13 mouse cellular contexts compared by ENCODE assay signal in genomic region chr14:121634736-121635430, GRCm38 (mm10).
DNase-seq lines count a peak whose midpoint lies in the region; ATAC-seq lines count a peak whose summit lies in the region.
"Had no signal": no experiment of that assay in that cellular context is flagged by ENCODE, and none has a peak within 500 bp of the region (broad histone marks: within the 10 kb centered on the region; RNA-seq: fewer than 3 reads in every experiment).

No protein-coding gene starts in this region.

- H3K36me3 ChIP-seq in limb, embryonic 10.5 days = peaks cover 7% of the 10 kb centered on the region; the same call in 1 of the 2 replicates

- no peaks in the 10 kb centered on the region for H3K4me1 ChIP-seq in limb, embryonic 10.5 days
- H3K4me1 ChIP-seq: embryonic facial prominence, embryonic 12.5 days; forebrain, embryonic 13.5 days had no signal

- no peaks in the 10 kb centered on the region for H3K27me3 ChIP-seq in limb, embryonic 10.5 days (ENCODE audit: low read depth, poor library complexity, severe bottlenecking)
- H3K27me3 ChIP-seq: embryonic facial prominence, embryonic 12.5 days; forebrain, embryonic 13.5 days had no signal

- H3K9me3 ChIP-seq in limb, embryonic 10.5 days (replicated peaks) = no peaks in the 10 kb centered on the region
- H3K9me3 ChIP-seq: embryonic facial prominence, embryonic 12.5 days; forebrain, embryonic 13.5 days; G1E had no signal

- H3K27ac ChIP-seq in limb, embryonic 10.5 days = no peak overlapping the region
- H3K27ac ChIP-seq: embryonic facial prominence, embryonic 12.5 days; forebrain, embryonic 13.5 days; liver, embryonic 14.5 days had no signal

- DNase-seq in heart, adult 11 months = peak; percentile 91
- no peak for DNase-seq in heart, adult 18-20 months
- peak; percentile 39 to 65 for DNase-seq in layer of hippocampus, postnatal 14 days (ENCODE audit: low spot score in 2 of 2)
- no peak for DNase-seq in layer of hippocampus, postnatal 25 days (ENCODE audit: extremely low spot score in 1 of 2, low spot score in 1 of 2)
- DNase-seq in gastrocnemius, adult 18-20 months (ENCODE audit: low spot score) = peak; percentile 34
- no peak for DNase-seq in adrenal gland, adult 18-20 months (ENCODE audit: low spot score in 2 of 2)
- no peak for DNase-seq in limb, embryonic 10.5 days (ENCODE audit: low spot score)

- H3K4me3 ChIP-seq in limb, embryonic 10.5 days = no peak overlapping the region
- H3K4me3 ChIP-seq: embryonic facial prominence, embryonic 12.5 days; forebrain, embryonic 13.5 days had no signal

- WGBS in limb, embryonic 10.5 days = 91% methylated on average over 11 of the region's 11 CpGs

- peak; percentile 86 for ATAC-seq in cerebellum, adult (ENCODE audit: insufficient number of reproducible peaks, low FRiP score, low TSS enrichment)
- ATAC-seq: activated CD4-positive, CD25-positive, alpha-beta regulatory T cell, adult 4 months; forebrain, embryonic 13.5 days had no signal

Comparison
In these comparisons a context has a peak if more than half of its experiments do, and no peak if none do; other contexts are left out.
1. DNase-seq: peak in heart, adult 11 months (single experiment), layer of hippocampus, postnatal 14 days (2 of 2) and gastrocnemius, adult 18-20 months (single experiment); none in heart, adult 18-20 months (0 of 2), layer of hippocampus, postnatal 25 days (0 of 2), adrenal gland, adult 18-20 months (0 of 2) and limb, embryonic 10.5 days (single experiment).